Mouse (Mus musculus): ENCODE results near the gene Abhd2. TPM values are rescaled to one million over a fixed set of nuclear protein-coding genes. Genes with fewer than 3 reads are reported as not detected.

Abhd2 gene
- polyA plus RNA-seq, 1 experiment from 2014 or later: 4.9 TPM

DNA sequence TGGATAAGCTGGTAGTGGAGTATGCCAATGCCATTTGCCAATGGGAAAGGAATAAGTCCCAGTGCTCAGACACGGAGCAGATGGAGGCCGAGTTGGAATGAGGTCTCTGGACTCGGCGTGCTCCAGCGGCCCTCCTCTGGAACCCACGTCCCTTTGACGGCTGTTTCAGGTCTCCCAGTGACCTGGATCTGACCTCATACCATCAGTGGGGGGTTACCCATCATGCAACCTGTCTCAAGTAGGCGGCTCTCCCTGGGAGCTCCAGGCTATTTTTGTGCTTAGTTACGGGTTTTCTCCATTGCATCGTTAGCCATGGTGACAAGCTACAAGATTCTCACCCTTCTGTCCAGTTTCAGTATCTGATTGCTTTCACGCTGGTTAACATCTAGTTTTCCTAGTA is 87.1 kb downstream of the Abhd2 start:
- Histone ChIP-seq H3K4me3 (ENCODE audit: low read depth, low read length) (peak overlapping the region; percentile 38), H3K9ac (ENCODE audit: low read depth, low read length) (0 out of 2 replicates have a peak overlapping the region, but pooled peaks have one; percentile 46), H3K4me1 (ENCODE audit: control insufficient read depth, insufficient read depth, low read length) (peaks cover 53% of the 10 kb centered on the region), H3K9me3 (replicated peaks; ENCODE audit: control insufficient read depth, low read length) (no peaks in the 10 kb centered on the region), H3K36me3 (ENCODE audit: control insufficient read depth, insufficient read depth, low read length) (0 out of 2 replicates have a peak, but pooled peaks cover 2% of the 10 kb centered on the region), H3K4me2 (peak overlapping the region; percentile 62), H3K27me3 (ENCODE audit: control insufficient read depth, insufficient read depth, low read length) (peaks cover 22% of the 10 kb centered on the region), H3K27ac (ENCODE audit: low read depth, low read length) (peak overlapping the region; percentile 81)
- ATAC-seq (replicated peaks; ENCODE audit: insufficient number of reproducible peaks, low FRiP score, low TSS enrichment): no peak; the same call in 1 of the 2 replicates
- 32% methylated on average over 11 of the region's 11 CpGs for WGBS (ENCODE audit: insufficient replicate concordance)

DNA sequence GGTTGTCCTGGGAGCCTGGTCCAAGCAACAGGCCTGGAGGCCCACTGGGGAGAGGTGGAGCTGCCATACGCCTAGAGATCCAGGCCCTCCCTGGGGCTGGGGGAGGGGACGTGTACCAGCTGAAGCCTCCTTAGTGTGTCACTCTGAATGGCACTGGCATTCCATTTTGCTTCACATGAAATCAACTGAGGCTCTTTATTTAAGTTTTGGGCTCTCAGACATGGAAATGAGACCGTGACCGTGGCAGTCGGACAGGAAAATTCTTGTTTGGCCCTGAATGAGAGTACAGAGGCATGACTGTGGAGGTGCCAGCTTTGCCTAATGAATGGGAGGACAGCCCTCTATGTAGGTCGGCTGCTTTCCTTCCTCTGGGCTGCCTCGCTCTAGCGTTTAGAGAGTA is 89.2 kb downstream of the Abhd2 start:
- H3K27me3 ChIP-seq (ENCODE audit: control insufficient read depth, insufficient read depth, low read length): peaks cover 17% of the 10 kb centered on the region
- no peak overlapping the region for H3K4me2 ChIP-seq
- H3K4me1 ChIP-seq (ENCODE audit: control insufficient read depth, insufficient read depth, low read length): peaks cover 53% of the 10 kb centered on the region
- no peak for ATAC-seq (replicated peaks; ENCODE audit: insufficient number of reproducible peaks, low FRiP score, low TSS enrichment)
- no peak overlapping the region for H3K4me3 ChIP-seq (ENCODE audit: low read depth, low read length)
- 82% methylated on average over 8 of the region's 8 CpGs for WGBS (ENCODE audit: insufficient replicate concordance)
- no peaks in the 10 kb centered on the region for H3K9me3 ChIP-seq (replicated peaks; ENCODE audit: control insufficient read depth, low read length)
- H3K36me3 ChIP-seq (ENCODE audit: control insufficient read depth, insufficient read depth, low read length): no peaks in the 10 kb centered on the region
- H3K9ac ChIP-seq (ENCODE audit: low read depth, low read length): no peak overlapping the region
- H3K27ac ChIP-seq (ENCODE audit: low read depth, low read length): no peak overlapping the region

DNA sequence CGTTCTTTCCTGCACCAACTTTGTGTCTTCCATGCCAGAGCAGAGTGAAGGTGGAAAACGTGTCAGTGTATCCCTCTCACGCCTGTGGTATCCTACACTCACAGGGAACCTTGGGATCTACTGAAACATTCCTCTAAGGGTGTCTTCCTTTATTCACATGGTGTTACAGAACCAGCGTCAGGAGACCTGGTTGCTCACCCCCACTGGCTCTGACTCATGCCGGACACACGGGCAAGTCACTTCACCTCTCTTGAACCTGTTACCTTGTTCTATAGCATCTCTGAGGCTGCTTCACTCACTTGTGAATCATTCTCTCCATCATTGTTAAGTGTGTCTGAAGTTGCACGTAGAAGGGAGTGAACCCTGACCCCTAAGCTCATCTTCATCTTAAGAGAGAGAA is 89.8 kb downstream of the Abhd2 start:
- H3K4me2 ChIP-seq: no peak overlapping the region
- peaks cover 50% of the 10 kb centered on the region for H3K4me1 ChIP-seq (ENCODE audit: control insufficient read depth, insufficient read depth, low read length)
- ATAC-seq (replicated peaks; ENCODE audit: insufficient number of reproducible peaks, low FRiP score, low TSS enrichment): no peak
- peaks cover 16% of the 10 kb centered on the region for H3K27me3 ChIP-seq (ENCODE audit: control insufficient read depth, insufficient read depth, low read length)
- H3K9ac ChIP-seq (ENCODE audit: low read depth, low read length): no peak overlapping the region
- no peaks in the 10 kb centered on the region for H3K36me3 ChIP-seq (ENCODE audit: control insufficient read depth, insufficient read depth, low read length)
- WGBS (ENCODE audit: insufficient replicate concordance): 81% methylated on average over 7 of the region's 7 CpGs
- H3K4me3 ChIP-seq (ENCODE audit: low read depth, low read length): no peak overlapping the region
- no peaks in the 10 kb centered on the region for H3K9me3 ChIP-seq (replicated peaks; ENCODE audit: control insufficient read depth, low read length)
- no peak overlapping the region; the same call in 1 of the 2 replicates for H3K27ac ChIP-seq (ENCODE audit: low read depth, low read length)

DNA sequence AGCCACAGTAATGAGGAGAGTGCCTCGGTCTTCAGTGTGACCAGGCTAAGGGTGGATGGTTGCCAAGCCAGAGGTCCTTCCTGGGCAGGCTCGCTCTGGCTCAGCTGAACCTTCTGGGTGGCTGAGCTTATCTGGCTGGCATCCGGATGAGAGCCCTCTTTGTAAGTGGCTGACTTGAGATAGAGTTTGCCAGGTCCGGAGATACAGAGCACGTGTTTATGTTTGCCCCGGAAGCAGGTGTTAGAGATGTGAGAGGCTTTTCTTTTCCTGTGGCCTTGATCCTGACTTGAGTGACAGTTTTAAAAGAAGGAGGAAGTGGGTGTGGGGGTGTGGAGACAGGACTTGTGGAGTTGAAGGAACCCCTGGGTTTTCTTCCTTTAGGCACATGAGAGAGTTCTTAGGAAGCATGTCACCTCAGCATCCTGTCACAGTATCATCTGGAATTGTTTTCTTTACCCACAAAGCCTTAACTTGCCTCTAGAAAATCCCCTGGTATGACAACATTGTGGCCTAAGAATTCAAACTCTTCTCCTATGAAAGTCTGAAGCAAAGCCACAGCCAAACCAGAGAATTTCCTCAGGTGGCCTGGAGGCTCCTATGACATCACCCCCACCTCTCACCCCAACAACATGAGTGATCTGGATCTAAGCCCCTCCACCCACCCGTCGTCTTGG is 90.5 kb downstream of the Abhd2 start:
- H3K4me2 ChIP-seq: no peak overlapping the region

DNA sequence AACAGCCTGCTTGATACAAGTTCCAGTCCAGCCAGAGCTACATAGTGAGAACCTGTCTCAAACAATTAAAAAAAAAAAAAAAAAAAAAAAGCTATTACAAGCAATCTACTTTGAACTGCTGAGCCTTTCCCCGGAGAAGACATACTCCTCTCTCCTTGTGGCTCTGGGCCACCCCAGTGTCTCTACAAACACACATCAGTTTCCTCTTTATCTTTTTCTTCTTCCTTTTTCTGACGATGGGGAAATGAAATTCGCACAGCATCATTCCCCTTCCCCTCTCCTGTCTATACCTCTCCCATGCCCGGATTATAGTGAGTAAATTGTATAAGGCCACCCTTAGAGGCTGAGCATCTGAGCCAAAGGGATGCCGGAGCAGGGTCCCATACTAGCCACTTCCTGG is 95.7 kb downstream of the Abhd2 start:
- peaks cover 3% of the 10 kb centered on the region; the same call in 1 of the 2 replicates for H3K4me1 ChIP-seq (ENCODE audit: control insufficient read depth, insufficient read depth, low read length)
- H3K27me3 ChIP-seq (ENCODE audit: control insufficient read depth, insufficient read depth, low read length): peaks cover 3% of the 10 kb centered on the region; the same call in 1 of the 2 replicates
- no peak overlapping the region for H3K27ac ChIP-seq (ENCODE audit: low read depth, low read length)
- H3K4me2 ChIP-seq: no peak overlapping the region
- ATAC-seq (replicated peaks; ENCODE audit: insufficient number of reproducible peaks, low FRiP score, low TSS enrichment): no peak
- H3K9ac ChIP-seq (ENCODE audit: low read depth, low read length): no peak overlapping the region
- no peaks in the 10 kb centered on the region for H3K9me3 ChIP-seq (replicated peaks; ENCODE audit: control insufficient read depth, low read length)
- H3K4me3 ChIP-seq (ENCODE audit: low read depth, low read length): no peak overlapping the region
- no peaks in the 10 kb centered on the region for H3K36me3 ChIP-seq (ENCODE audit: control insufficient read depth, insufficient read depth, low read length)
- 78% methylated on average over 5 of the region's 5 CpGs for WGBS (ENCODE audit: insufficient replicate concordance)

More for the DNA sequence above, 90.5 kb downstream of the Abhd2 start:
- no peaks in the 10 kb centered on the region for H3K36me3 ChIP-seq (ENCODE audit: control insufficient read depth, insufficient read depth, low read length)
- peaks cover 43% of the 10 kb centered on the region for H3K4me1 ChIP-seq (ENCODE audit: control insufficient read depth, insufficient read depth, low read length)
- H3K27me3 ChIP-seq (ENCODE audit: control insufficient read depth, insufficient read depth, low read length): peaks cover 16% of the 10 kb centered on the region
- H3K27ac ChIP-seq (ENCODE audit: low read depth, low read length): peak overlapping the region; percentile 50; the same call in 1 of the 2 replicates
- ATAC-seq (replicated peaks; ENCODE audit: insufficient number of reproducible peaks, low FRiP score, low TSS enrichment): no peak
- H3K9ac ChIP-seq (ENCODE audit: low read depth, low read length): no peak overlapping the region
- no peaks in the 10 kb centered on the region for H3K9me3 ChIP-seq (replicated peaks; ENCODE audit: control insufficient read depth, low read length)
- 22% methylated on average over 8 of the region's 8 CpGs for WGBS (ENCODE audit: insufficient replicate concordance)
- H3K4me3 ChIP-seq (ENCODE audit: low read depth, low read length): no peak overlapping the region

DNA sequence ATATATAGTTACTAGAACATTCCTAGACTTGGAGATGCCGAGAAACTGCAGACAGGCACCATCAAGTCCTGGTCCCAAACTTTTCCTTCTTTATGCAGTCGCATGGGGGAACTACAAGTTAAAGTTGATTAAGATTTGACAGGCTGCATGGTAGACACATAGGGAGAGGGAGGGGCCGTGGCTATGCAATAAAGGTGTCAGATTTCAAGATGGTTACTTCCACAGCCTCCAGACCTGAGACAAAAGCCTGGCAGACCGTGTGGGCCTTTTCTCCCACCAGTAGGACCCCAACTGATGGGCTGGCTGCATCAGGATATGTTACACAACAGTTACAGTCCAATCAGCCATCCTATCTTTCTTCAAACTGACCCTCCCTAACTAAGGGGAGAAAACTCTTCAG is 96.4 kb downstream of the Abhd2 start:
- Histone ChIP-seq H3K4me2 (no peak overlapping the region), H3K9me3 (replicated peaks; ENCODE audit: control insufficient read depth, low read length) (no peaks in the 10 kb centered on the region), H3K9ac (ENCODE audit: low read depth, low read length) (no peak overlapping the region), H3K4me3 (ENCODE audit: low read depth, low read length) (no peak overlapping the region), H3K36me3 (ENCODE audit: control insufficient read depth, insufficient read depth, low read length) (no peaks in the 10 kb centered on the region), H3K27me3 (ENCODE audit: control insufficient read depth, insufficient read depth, low read length) (no peaks in the 10 kb centered on the region; the same call in 1 of the 2 replicates), H3K4me1 (ENCODE audit: control insufficient read depth, insufficient read depth, low read length) (no peaks in the 10 kb centered on the region), H3K27ac (ENCODE audit: low read depth, low read length) (no peak overlapping the region)
- ATAC-seq (replicated peaks; ENCODE audit: insufficient number of reproducible peaks, low FRiP score, low TSS enrichment): no peak
- 44% methylated on average over 4 of the region's 4 CpGs for WGBS (ENCODE audit: insufficient replicate concordance)

DNA sequence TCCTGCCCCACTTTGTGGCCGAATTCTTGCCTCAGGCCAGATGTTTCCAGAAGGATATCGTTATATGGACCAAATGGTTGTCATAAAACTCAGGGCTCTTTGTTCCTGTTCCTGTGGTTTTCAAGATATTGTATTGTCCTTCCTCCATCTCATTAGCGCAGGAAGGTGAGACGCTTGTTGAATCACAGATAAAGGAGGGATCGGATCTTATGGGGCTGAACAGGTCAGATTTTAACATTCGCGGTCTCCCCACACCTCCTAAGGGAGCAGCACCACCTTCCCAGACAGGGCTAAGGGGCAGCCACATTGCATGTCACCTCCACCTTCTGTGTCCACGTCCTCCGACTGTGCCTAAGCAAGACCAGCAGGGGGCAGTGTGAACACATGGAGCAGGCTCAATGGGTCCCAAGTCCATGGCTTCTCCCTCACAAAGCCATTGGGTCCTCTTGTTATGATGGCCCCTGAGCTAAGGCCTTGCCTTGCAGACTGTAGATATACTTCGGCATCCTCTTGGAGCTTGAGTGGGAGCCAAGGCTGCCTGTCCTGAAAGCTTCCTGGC is 98.4 kb downstream of the Abhd2 start:
- Histone ChIP-seq H3K4me2 (no peak overlapping the region), H3K27ac (ENCODE audit: low read depth, low read length) (no peak overlapping the region), H3K4me3 (ENCODE audit: low read depth, low read length) (no peak overlapping the region), H3K36me3 (ENCODE audit: control insufficient read depth, insufficient read depth, low read length) (no peaks in the 10 kb centered on the region), H3K4me1 (ENCODE audit: control insufficient read depth, insufficient read depth, low read length) (no peaks in the 10 kb centered on the region), H3K9ac (ENCODE audit: low read depth, low read length) (no peak overlapping the region), H3K27me3 (ENCODE audit: control insufficient read depth, insufficient read depth, low read length) (no peaks in the 10 kb centered on the region), H3K9me3 (replicated peaks; ENCODE audit: control insufficient read depth, low read length) (no peaks in the 10 kb centered on the region)
- WGBS (ENCODE audit: insufficient replicate concordance): 39% methylated on average over 10 of the region's 10 CpGs
- no peak for ATAC-seq (replicated peaks; ENCODE audit: insufficient number of reproducible peaks, low FRiP score, low TSS enrichment)

DNA sequence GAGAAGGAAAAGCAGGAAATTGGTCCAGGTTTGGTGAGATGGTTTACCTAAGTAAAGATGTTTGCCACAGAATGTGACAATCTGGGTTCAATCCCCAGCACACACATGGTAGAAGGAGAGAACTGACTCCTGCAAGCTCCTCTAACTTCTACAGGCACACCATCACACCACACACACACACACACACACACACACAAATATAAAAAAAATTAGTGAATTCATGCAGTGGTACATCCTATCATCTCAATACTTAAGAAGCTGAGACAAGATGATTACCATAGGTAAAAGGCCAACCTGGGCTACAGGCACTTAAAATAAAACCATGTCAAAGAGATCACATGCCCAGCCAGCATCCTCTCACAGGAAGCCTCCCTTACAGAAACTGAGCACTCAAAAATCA is 101.0 kb downstream of the Abhd2 start:
- H3K4me3 ChIP-seq (ENCODE audit: low read depth, low read length): no peak overlapping the region
- no peak for ATAC-seq (replicated peaks; ENCODE audit: insufficient number of reproducible peaks, low FRiP score, low TSS enrichment)
- H3K9me3 ChIP-seq (replicated peaks; ENCODE audit: control insufficient read depth, low read length): no peaks in the 10 kb centered on the region
- no peak overlapping the region for H3K4me2 ChIP-seq
- no peaks in the 10 kb centered on the region for H3K27me3 ChIP-seq (ENCODE audit: control insufficient read depth, insufficient read depth, low read length)
- no peaks in the 10 kb centered on the region for H3K36me3 ChIP-seq (ENCODE audit: control insufficient read depth, insufficient read depth, low read length)
- H3K9ac ChIP-seq (ENCODE audit: low read depth, low read length): no peak overlapping the region
- H3K4me1 ChIP-seq (ENCODE audit: control insufficient read depth, insufficient read depth, low read length): no peaks in the 10 kb centered on the region
- H3K27ac ChIP-seq (ENCODE audit: low read depth, low read length): no peak overlapping the region

DNA sequence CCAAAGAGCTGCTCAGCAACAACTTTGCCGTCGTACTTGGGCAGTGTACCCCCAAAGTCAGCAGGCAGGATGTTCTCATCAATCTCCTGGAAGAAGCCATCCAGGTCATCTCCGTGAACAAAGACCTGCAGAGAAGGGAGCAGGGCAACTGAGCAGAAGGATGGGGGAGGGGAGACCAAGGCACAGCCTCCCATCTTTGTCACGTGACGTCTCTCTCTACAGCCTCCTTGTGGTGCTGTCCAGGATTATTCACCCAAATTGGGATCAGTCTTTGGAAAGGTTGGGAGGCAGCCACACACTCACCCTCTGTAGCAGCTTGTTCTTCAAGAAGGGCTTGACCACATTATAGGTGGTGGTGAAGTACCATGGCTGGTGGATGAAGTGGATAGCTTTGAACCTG is 102.6 kb downstream of the Abhd2 start:
- Histone ChIP-seq H3K4me1 (ENCODE audit: control insufficient read depth, insufficient read depth, low read length) (no peaks in the 10 kb centered on the region), H3K9me3 (replicated peaks; ENCODE audit: control insufficient read depth, low read length) (no peaks in the 10 kb centered on the region), H3K4me2 (no peak overlapping the region), H3K27ac (ENCODE audit: low read depth, low read length) (no peak overlapping the region), H3K9ac (ENCODE audit: low read depth, low read length) (no peak overlapping the region), H3K27me3 (ENCODE audit: control insufficient read depth, insufficient read depth, low read length) (no peaks in the 10 kb centered on the region), H3K4me3 (ENCODE audit: low read depth, low read length) (no peak overlapping the region), H3K36me3 (ENCODE audit: control insufficient read depth, insufficient read depth, low read length) (no peaks in the 10 kb centered on the region)
- WGBS (ENCODE audit: insufficient replicate concordance): 69% methylated on average over 5 of the region's 5 CpGs
- no peak for ATAC-seq (replicated peaks; ENCODE audit: insufficient number of reproducible peaks, low FRiP score, low TSS enrichment)

All from heart, embryonic 11.5 days (tissue).